Mouse (Mus musculus) heart, adult 2 months (tissue): ENCODE results near the gene Cacna1d.

ENCODE experiments used
- CTCF ChIP-seq: fragments of 200-600 bp; IDR thresholded peaks from 2 replicates; pipeline ENCODE4 v1.8.1; 2022; ENCODE audit warnings: antibody characterized with exemption, mild to moderate bottlenecking, moderate library complexity
- POLR2A ChIP-seq: fragments of 200-500 bp; IDR thresholded peaks from 2 replicates; pipeline ENCODE4 v1.6.1; 2011; ENCODE audit warnings: mild to moderate bottlenecking, low read depth, low read length, control low read depth; ENCODE audit not compliant: insufficient read depth

- TF ChIP-seq POLR2A (no peak), CTCF (no peak)
Observed at GRCm38 (mm10) chr14:30299946-30300345, 191.3 kb downstream of the Cacna1d start.
